Mouse (Mus musculus): ENCODE results near the gene Ccr1.

The Ccr1 gene

GRCm38 (mm10) chr9:123956892-123957291, 11.6 kb downstream of the Ccr1 start:
- DNase-seq (ENCODE audit: low spot score in 2 of 2): no peak

GRCm38 (mm10) chr9:123953551-123953950, 14.9 kb downstream of the Ccr1 start:
- DNase-seq (ENCODE audit: low spot score in 2 of 2): no peak

GRCm38 (mm10) chr9:123951176-123951575, 17.3 kb downstream of the Ccr1 start:
- no peak for DNase-seq (ENCODE audit: low spot score in 2 of 2)

GRCm38 (mm10) chr9:123949432-123949831, 19.1 kb downstream of the Ccr1 start:
- DNase-seq (ENCODE audit: low spot score in 2 of 2): no peak

- no peak for DNase-seq (ENCODE audit: low spot score in 2 of 2)
These were observed 20.7 kb downstream of the Ccr1 start for GRCm38 (mm10) chr9:123947815-123948214.

GRCm38 (mm10) chr9:123942025-123942424, 26.5 kb downstream of the Ccr1 start:
- no peak for DNase-seq (ENCODE audit: low spot score in 2 of 2)

GRCm38 (mm10) chr9:123941316-123941715, 27.2 kb downstream of the Ccr1 start:
- DNase-seq (ENCODE audit: low spot score in 2 of 2): peak in 1 of 2 experiments; percentile 12

- DNase-seq (ENCODE audit: low spot score in 2 of 2): no peak
These were observed 27.9 kb downstream of the Ccr1 start for GRCm38 (mm10) chr9:123940628-123941027.

- DNase-seq (ENCODE audit: low spot score in 2 of 2): no peak
These were observed 28.3 kb downstream of the Ccr1 start for GRCm38 (mm10) chr9:123940168-123940567.

- DNase-seq (ENCODE audit: low spot score in 2 of 2): no peak
These were observed 30.5 kb downstream of the Ccr1 start for GRCm38 (mm10) chr9:123937989-123938388.

GRCm38 (mm10) chr9:123936604-123937280, 31.8 kb downstream of the Ccr1 start:
- no peak for DNase-seq (ENCODE audit: low spot score in 2 of 2)

GRCm38 (mm10) chr9:123935776-123936175, 32.7 kb downstream of the Ccr1 start:
- DNase-seq (ENCODE audit: low spot score in 2 of 2): no peak

GRCm38 (mm10) chr9:123935346-123935745, 33.1 kb downstream of the Ccr1 start:
- DNase-seq (ENCODE audit: low spot score in 2 of 2): no peak

- no peak for DNase-seq (ENCODE audit: low spot score in 2 of 2)
These were observed 34.6 kb downstream of the Ccr1 start for GRCm38 (mm10) chr9:123933716-123934445.

GRCm38 (mm10) chr9:123932911-123933675, 35.4 kb downstream of the Ccr1 start:
- no peak for DNase-seq (ENCODE audit: low spot score in 2 of 2)

- DNase-seq (ENCODE audit: low spot score in 2 of 2): no peak
These were observed 36.5 kb downstream of the Ccr1 start for GRCm38 (mm10) chr9:123931761-123932700.

GRCm38 (mm10) chr9:123930926-123931325, 37.6 kb downstream of the Ccr1 start:
- no peak for DNase-seq (ENCODE audit: low spot score in 2 of 2)

GRCm38 (mm10) chr9:123930476-123930875, 38.0 kb downstream of the Ccr1 start:
- no peak for DNase-seq (ENCODE audit: low spot score in 2 of 2)

GRCm38 (mm10) chr9:123929936-123930335, 38.6 kb downstream of the Ccr1 start:
- DNase-seq (ENCODE audit: low spot score in 2 of 2): no peak

GRCm38 (mm10) chr9:123928759-123929246, 39.7 kb downstream of the Ccr1 start:
- peak in 1 of 2 experiments; percentile 9 for DNase-seq (ENCODE audit: low spot score in 2 of 2)

GRCm38 (mm10) chr9:123928118-123928758, 40.3 kb downstream of the Ccr1 start:
- DNase-seq (ENCODE audit: low spot score in 2 of 2): no peak
